Mouse (Mus musculus): ENCODE data around the gene Tmem179b.
"Not testable (repeated sequence)": the region's sequence is repeated elsewhere in the genome, so short reads cannot be mapped to it uniquely, and the experiment has no call there.

Tmem179b gene

GRCm38 (mm10) chr19:8728335-8729099 lies 45.8 kb downstream of the Tmem179b start:
- DNase-seq: not testable (repeated sequence)

GRCm38 (mm10) chr19:8727495-8728114 lies 46.7 kb downstream of the Tmem179b start:
- no peak for DNase-seq

DNA sequence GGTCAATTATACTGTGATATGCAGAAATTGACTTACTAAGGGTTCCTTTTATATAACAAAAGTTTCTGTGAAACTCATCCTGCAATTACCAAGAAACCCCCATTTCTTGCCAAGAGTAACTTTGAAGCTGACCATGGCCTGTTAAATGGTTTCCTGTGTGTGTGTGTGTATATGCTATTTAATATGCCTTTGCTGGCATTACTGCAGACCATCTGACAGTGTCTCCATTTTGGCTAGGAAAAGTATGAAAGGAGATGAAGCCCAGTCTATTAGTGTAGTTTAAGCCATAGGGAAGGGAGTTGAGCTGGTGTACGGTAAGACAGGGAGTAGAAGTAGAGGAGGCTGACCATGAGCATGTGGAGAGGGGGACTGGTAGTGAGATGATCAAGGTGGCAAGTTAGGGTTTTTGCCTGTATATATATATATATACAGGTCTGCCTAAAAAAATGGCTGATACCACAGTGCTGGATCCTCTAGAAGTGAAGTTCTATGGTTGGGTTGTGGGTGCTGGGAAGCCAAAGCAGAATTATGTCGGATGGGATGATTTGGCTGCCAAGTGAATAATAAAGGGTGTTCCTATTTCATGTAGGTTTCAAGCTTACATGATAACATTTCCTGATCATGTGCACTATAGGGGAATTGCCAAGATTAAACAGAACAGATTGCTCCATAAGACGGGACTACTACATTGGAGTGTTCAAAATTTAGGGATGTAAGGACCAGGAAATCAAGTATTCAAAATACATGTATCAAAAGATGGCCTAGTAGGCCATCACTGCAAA lies 47.5 kb downstream of the Tmem179b start:
- no peak for DNase-seq

DNA sequence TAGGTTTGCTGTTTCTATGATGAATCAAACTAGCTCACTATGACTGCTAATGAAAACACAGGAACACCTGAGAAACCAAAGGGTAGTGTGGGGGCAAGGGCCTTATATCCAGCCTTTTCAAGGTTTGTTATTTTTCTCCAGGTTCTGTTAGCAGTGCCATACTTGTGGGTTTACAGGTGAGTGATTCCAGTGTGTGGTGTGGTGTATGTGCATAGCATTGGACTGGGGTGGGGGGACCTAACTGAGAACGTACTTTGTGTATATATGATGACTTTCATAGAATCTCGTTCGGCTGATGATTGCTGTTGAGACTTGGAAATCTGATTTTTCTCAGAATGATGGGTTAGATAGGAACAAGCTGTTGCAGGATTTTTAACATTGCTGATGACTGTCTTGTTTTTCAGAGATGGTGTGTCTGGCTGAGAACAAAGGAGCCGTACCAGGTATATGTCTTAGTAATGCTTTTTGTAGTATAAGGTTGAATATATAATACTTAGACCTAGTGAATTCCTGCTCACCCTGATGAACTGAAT lies 49.1 kb downstream of the Tmem179b start:
- DNase-seq: no peak

DNA sequence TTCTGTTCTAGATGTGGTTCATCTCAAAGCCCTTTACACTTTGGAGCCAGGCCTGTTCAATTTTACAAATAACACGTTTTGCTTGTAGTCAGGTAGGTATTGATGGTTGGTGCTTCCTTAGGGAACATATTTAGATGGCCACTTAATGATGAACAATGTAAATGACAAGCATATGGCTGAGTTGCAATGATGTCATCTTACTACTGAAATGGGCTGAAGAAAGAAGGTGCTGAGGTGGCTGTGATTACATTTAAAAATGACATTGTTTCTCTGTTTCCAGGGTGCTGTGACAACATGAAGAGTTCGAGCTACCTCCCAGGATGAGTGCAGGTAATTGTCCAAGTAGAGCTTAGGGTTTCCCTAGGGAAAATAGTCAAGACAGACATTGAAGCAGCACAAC lies 49.9 kb downstream of the Tmem179b start:
- DNase-seq: no peak

GRCm38 (mm10) chr19:8723574-8724346 lies 50.5 kb downstream of the Tmem179b start:
- no peak for DNase-seq

DNA sequence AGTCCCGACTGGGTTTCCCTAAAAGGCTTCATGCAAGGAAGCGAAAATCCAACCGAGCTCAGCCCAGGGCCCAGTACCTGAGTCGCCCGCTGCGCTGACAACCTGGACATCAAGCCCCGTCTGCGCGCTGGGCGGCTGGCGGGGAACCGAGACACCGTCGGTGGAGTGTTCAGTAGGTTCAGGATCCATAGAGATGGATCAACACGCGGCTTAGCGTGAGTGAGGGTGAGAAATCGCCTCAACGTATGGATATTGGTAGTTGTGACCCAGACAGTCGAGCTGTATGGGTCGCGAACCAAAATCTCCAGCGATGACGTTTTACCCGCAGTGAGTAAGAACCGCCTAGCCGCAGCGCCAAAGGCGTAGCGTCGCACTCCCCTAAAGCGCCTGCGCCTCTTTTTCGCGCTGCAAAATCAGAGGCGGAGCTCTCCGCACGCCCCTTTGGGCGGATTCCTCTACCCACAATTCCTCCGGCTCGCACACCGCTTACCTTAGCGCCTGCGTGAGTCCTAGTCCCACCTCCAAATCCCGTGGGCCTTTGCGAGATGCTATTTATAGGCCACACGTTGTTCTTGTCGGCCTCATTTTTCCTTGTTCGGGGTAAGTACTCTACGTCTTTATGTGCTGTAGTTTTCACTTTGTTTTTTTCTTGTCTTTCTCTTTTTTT lies 51.2 kb downstream of the Tmem179b start, which contains the start of gene Slc3a2:
Slc3a2 (minus strand) TSS at position 463 of the 667 bp plus-strand sequence.
- DNase-seq: peak; percentile 98

- DNase-seq: no peak
Observed at GRCm38 (mm10) chr19:8722559-8722906, 51.7 kb downstream of the Tmem179b start.
